Mouse (Mus musculus) midbrain, embryonic 16.5 days (tissue): ENCODE results near the gene Gm11172. TPM values are rescaled to one million over a fixed set of nuclear protein-coding genes. Genes with fewer than 3 reads are reported as not detected.

Source experiments
- ATAC-seq: fragments of 200-750 bp; cut with Nextera tagmentation; 2 replicates; pipeline ENCODE4 v1.8.0; 2017; ENCODE audit warnings: moderate TSS enrichment
- H3K27ac ChIP-seq: fragments of 300-500 bp; sonication (generic); 2 replicates; pipeline ENCODE4 v1.5.1; 2014; ENCODE audit warnings: mild to moderate bottlenecking, low read length, mixed read lengths
- H3K27me3 ChIP-seq: fragments of 300-500 bp; sonication (generic); 2 replicates; pipeline ENCODE4 v1.6.1; 2014; ENCODE audit warnings: low read depth, low read length, mixed read lengths; ENCODE audit not compliant: control insufficient read depth, insufficient read depth
- H3K36me3 ChIP-seq: fragments of 300-500 bp; sonication (generic); 2 replicates; pipeline ENCODE4 v1.6.1; 2014; ENCODE audit warnings: mild to moderate bottlenecking, low read length, moderate library complexity, mixed read lengths; ENCODE audit not compliant: control insufficient read depth, insufficient read depth
- H3K4me1 ChIP-seq: fragments of 300-500 bp; sonication (generic); 2 replicates; pipeline ENCODE4 v1.6.1; 2014; ENCODE audit warnings: mild to moderate bottlenecking, low read length, mixed read lengths; ENCODE audit not compliant: control insufficient read depth, insufficient read depth
- H3K4me2 ChIP-seq: fragments of 300-500 bp; sonication (generic); 2 replicates; pipeline ENCODE4 v1.6.1; 2014; ENCODE audit warnings: mild to moderate bottlenecking, low read length, mixed read lengths
- H3K4me3 ChIP-seq: fragments of 300-500 bp; sonication (generic); 2 replicates; pipeline ENCODE4 v1.5.1; 2014; ENCODE audit warnings: low read depth, mild to moderate bottlenecking, low read length, moderate library complexity, mixed read lengths
- H3K9ac ChIP-seq: fragments of 300-500 bp; sonication (generic); 2 replicates; pipeline ENCODE4 v1.6.1; 2014; ENCODE audit warnings: low read depth, low read length, mixed read lengths
- H3K9me3 ChIP-seq: fragments of 300-500 bp; sonication (generic); replicated peaks from 2 replicates; pipeline ENCODE4 v1.6.1; 2014; ENCODE audit warnings: mild to moderate bottlenecking, low read length, mixed read lengths; ENCODE audit not compliant: control insufficient read depth, poor library complexity, severe bottlenecking
- WGBS: fragments of 180-500 bp; shearing (Covaris S2); extraction: QIAGEN DNeasy Blood & Tissue Kit; methylation state at CpG from one replicate; pipeline ENCODE4 v1.1.7; 2014; 5-methylcytosine and 5-hydroxymethylcytosine counted together
- polyA plus RNA-seq: library from polyadenylated mRNA; unstranded; fragments of >200 nt; fragmentation: Nextera tagmentation; extraction: Ambion mirVana; gene quantifications from 2 replicates; pipeline ENCODE4 v1.2.1, GENCODE M21; 2015

The Gm11172 gene
- polyA plus RNA-seq: not detected in 2 replicates

- Histone ChIP-seq H3K4me3 (no peak within 1 kb of the TSS), H3K9me3 (no peaks in the 10 kb centered on the region), H3K4me1 (no peaks in the 10 kb centered on the region), H3K27me3 (no peaks in the 10 kb centered on the region), H3K27ac (no peak within 1 kb of the TSS), H3K4me2 (no peak within 1 kb of the TSS), H3K9ac (no peak within 1 kb of the TSS), H3K36me3 (no peaks in the 10 kb centered on the region)
- no peak for ATAC-seq
- 97% methylated on average over 2 of the region's 2 CpGs for WGBS
Measured at GRCm38 (mm10) chr16:10812865-10813371, at the start of gene Gm11172. TSS of gene Gm11172 (plus strand) at chr16:10812915.

GRCm38 (mm10) chr16:10763540-10764264, 49.0 kb upstream of the Gm11172 start:
- Histone ChIP-seq H3K27me3 (no peaks in the 10 kb centered on the region), H3K4me2 (no peak overlapping the region), H3K9me3 (no peaks in the 10 kb centered on the region), H3K27ac (no peak overlapping the region), H3K4me3 (no peak overlapping the region), H3K4me1 (no peaks in the 10 kb centered on the region), H3K36me3 (no peaks in the 10 kb centered on the region), H3K9ac (no peak overlapping the region)
- 76% methylated on average over 6 of the region's 6 CpGs for WGBS
- ATAC-seq: no peak

- Histone ChIP-seq H3K4me3 (no peak overlapping the region), H3K4me2 (no peak overlapping the region), H3K4me1 (no peaks in the 10 kb centered on the region), H3K27ac (no peak overlapping the region), H3K9me3 (no peaks in the 10 kb centered on the region), H3K36me3 (no peaks in the 10 kb centered on the region), H3K9ac (no peak overlapping the region), H3K27me3 (no peaks in the 10 kb centered on the region)
- no peak for ATAC-seq
- WGBS: 65% methylated on average over 2 of the region's 2 CpGs
Measured at GRCm38 (mm10) chr16:10764323-10764722, 48.4 kb upstream of the Gm11172 start.

GRCm38 (mm10) chr16:10767158-10767557, 45.6 kb upstream of the Gm11172 start:
- 42% methylated on average over 4 of the region's 4 CpGs for WGBS
- H3K9me3 ChIP-seq: no peaks in the 10 kb centered on the region
- no peaks in the 10 kb centered on the region for H3K4me1 ChIP-seq
- H3K4me3 ChIP-seq: no peak overlapping the region
- H3K27me3 ChIP-seq: no peaks in the 10 kb centered on the region
- no peak for ATAC-seq
- no peak overlapping the region for H3K4me2 ChIP-seq
- H3K36me3 ChIP-seq: no peaks in the 10 kb centered on the region
- no peak overlapping the region for H3K9ac ChIP-seq
- H3K27ac ChIP-seq: no peak overlapping the region

GRCm38 (mm10) chr16:10768821-10769220, 43.9 kb upstream of the Gm11172 start:
- no peak overlapping the region for H3K4me3 ChIP-seq
- no peak overlapping the region for H3K9ac ChIP-seq
- H3K9me3 ChIP-seq: no peaks in the 10 kb centered on the region
- no peaks in the 10 kb centered on the region for H3K4me1 ChIP-seq
- no peak for ATAC-seq
- no peak overlapping the region for H3K4me2 ChIP-seq
- H3K36me3 ChIP-seq: no peaks in the 10 kb centered on the region
- WGBS: 75% methylated on average over 9 of the region's 9 CpGs
- H3K27me3 ChIP-seq: no peaks in the 10 kb centered on the region
- H3K27ac ChIP-seq: no peak overlapping the region

- H3K9me3 ChIP-seq: no peaks in the 10 kb centered on the region
- H3K9ac ChIP-seq: no peak overlapping the region
- no peaks in the 10 kb centered on the region for H3K27me3 ChIP-seq
- no peak overlapping the region for H3K4me3 ChIP-seq
- WGBS: 32% methylated on average over 2 of the region's 2 CpGs
- H3K27ac ChIP-seq: no peak overlapping the region
- H3K36me3 ChIP-seq: no peaks in the 10 kb centered on the region
- H3K4me1 ChIP-seq: no peaks in the 10 kb centered on the region
- no peak overlapping the region for H3K4me2 ChIP-seq
- ATAC-seq: no peak
Measured at GRCm38 (mm10) chr16:10769661-10770060, 43.1 kb upstream of the Gm11172 start.

GRCm38 (mm10) chr16:10770531-10771325, 42.0 kb upstream of the Gm11172 start:
- WGBS: 56% methylated on average over 4 of the region's 4 CpGs
- Histone ChIP-seq H3K4me2 (no peak overlapping the region), H3K27me3 (no peaks in the 10 kb centered on the region), H3K36me3 (no peaks in the 10 kb centered on the region), H3K27ac (no peak overlapping the region), H3K9ac (no peak overlapping the region), H3K4me3 (no peak overlapping the region), H3K9me3 (no peaks in the 10 kb centered on the region), H3K4me1 (no peaks in the 10 kb centered on the region)
- no peak for ATAC-seq

GRCm38 (mm10) chr16:10771769-10772510, 40.8 kb upstream of the Gm11172 start:
- no peak overlapping the region for H3K9ac ChIP-seq
- H3K27me3 ChIP-seq: no peaks in the 10 kb centered on the region
- WGBS: 67% methylated on average over 19 of the region's 19 CpGs
- no peaks in the 10 kb centered on the region for H3K9me3 ChIP-seq
- H3K4me2 ChIP-seq: no peak overlapping the region
- no peak overlapping the region for H3K4me3 ChIP-seq
- no peaks in the 10 kb centered on the region for H3K4me1 ChIP-seq
- H3K27ac ChIP-seq: no peak overlapping the region
- ATAC-seq: no peak
- H3K36me3 ChIP-seq: no peaks in the 10 kb centered on the region
